Mouse (Mus musculus) adrenal gland, adult 18-20 months (tissue): ENCODE measurements around the gene Nckap5. TPM values are rescaled to one million over a fixed set of nuclear protein-coding genes. Genes with fewer than 3 reads are reported as not detected.

ENCODE experiments used
- DNase-seq, 2 experiments: peaks; one replicate each; pipeline ENCODE4 v3.0.0; 2021 to 2022; ENCODE audit warnings: low spot score in 2 of 2
- total RNA-seq, 2 experiments: library from RNA; stranded (reverse); gene quantifications; 1 replicate in 1 of 2; 2 replicates in 1 of 2; pipeline ENCODE4 v1.2.3; 2021

The Nckap5 gene
- total RNA-seq, 2 experiments from 2014 or later: 25.8 to 55.1 TPM

DNA sequence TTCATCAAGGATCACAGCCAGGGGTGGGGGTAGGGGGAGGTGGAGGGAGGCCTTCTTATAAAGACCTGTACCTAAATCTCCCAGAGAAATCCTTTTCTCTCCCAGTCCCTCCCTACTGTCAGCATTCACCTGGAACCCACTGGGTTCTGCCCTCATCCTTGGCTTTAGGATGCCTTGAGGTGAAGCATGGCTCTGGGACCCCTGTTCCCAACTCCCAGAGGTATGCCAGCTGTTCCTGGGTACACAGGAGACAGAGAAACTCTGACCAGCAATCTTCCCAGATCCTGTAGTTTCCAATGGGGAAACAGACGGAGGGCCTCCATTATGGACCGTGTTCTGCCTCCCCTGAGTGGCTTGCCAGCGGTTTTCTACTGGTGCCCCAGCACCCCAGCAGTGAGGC lies 909.9 kb downstream of the Nckap5 start:
- no peak for DNase-seq

DNA sequence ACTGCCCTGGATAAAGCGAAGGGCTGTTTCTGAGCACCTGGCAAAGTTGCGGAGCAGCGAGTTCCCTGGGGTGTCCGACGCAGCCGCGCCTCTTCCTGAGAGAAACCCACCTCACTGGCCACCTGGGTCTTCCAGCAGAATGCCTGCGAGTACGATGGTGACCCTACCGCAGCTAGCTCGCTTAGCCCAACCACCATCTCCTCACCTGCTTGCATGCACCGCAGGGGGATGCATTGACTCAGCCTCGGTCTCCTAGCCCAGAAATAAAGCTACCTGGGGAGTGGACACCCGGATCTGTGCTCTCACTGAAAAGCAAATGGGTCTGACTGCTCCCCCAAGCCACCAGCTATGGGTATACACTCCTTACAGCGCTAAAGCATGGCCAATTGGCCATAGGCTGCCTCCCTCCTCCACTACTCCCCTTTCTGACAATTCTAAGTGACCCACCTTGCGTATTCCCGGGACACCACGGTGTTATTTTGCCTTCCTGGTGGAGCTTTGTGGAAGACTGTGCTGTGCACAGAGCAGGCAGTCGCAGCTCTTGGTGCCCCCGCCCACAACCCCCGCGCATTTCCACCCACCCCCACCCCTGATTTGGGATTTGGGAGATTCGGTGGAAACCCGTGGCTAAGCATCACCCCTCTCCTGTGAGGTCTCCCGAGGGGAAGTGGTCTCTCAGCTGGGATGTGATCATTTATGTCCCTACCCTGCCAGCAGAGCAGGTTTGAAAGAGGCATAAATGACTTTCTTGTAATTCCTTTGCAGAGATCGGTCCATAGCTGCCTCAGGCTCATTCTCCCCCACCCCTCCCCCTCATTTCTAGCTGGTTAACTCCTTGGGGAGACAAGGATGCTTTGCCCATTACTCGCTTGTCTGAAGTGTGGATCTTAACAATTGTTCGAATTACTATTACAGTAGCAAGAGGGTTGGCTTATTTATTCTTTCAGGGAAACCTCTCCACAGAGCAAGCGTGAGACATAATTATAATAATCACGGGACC lies 917.7 kb downstream of the Nckap5 start, which contains the start of gene Lypd1:
Gene Lypd1 (minus strand): TSS at position 501 of the 1,000 bp plus-strand sequence.
- DNase-seq: no peak

DNA sequence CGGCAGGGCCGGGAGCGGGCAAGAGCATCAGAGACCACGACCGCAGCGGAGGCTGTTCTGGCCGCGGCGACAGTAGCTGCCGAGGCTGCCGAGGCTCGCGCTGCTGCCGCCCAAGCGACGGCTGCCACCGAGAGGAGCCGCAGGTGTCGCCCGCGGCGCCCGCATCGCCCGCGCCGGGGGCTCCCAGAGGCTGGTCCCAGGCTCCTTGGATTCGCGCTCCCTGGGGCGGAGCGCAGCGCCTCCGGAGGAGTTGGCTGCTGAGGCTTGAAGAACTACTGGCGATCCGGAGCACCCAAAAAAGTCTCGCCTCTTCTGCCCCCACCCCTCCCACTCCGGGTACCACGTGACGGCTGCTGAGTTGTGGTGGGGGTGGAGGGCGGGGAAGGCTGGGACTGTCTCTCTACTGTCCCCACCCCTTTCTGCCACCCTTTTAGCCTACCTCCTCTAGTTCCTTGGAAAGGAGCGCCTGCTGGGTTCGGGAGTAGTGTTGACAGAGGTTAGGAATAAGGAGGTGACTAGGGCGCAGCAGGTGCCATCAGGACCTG lies 918.6 kb downstream of the Nckap5 start:
- DNase-seq: peak; percentile 17 to 29

DNA sequence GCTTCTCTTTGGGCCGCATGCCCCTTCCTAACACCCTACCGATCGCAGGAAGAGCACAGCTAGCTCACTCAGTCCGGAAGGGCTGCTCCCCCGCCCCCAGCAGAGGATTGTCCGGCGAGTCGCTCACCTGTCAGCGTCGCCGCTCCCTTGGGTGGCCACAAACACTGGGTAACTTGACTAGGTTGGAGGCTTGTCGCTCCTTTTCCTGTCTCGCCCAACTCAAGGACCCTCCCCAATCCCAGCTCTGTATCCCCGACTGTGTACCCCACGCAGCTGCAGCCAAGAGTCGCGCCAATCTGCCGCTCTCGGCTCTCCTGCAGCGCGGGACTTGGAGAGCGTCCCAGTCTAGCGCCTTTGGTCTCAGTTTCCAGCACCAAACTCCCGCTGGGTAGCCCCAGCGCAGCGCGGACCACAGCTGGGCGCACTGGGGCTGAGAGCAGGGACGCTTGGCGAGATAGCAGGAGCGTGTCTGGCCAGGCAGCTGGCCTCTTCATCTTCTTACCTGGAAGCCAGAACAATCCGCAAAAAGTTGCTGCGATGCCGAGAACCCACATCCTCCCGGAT lies 919.2 kb downstream of the Nckap5 start:
- DNase-seq: peak in 1 of 2 experiments; percentile 6

GRCm38 (mm10) chr1:125910871-125911265 lies 919.7 kb downstream of the Nckap5 start:
- no peak for DNase-seq

GRCm38 (mm10) chr1:125910211-125910870 lies 920.3 kb downstream of the Nckap5 start:
- DNase-seq: no peak

DNA sequence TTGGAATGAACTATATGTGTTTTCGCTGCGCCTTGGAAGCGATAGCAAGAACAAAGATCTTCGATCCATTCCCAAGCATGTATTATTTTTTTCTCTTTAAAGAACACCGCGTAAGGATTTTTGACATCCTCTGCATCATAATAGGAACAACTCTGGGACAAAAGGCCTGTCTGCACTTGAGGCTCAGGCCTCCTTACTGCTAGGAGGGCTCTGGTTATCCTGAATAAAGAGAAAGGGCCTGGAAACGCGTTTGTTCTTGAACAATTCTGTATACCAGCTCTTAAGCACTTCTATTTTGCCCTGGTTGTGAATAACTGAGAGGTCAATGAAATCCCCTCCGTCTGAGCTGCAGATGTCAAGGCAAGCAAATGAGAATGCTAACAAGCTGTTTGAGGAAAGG lies 937.4 kb downstream of the Nckap5 start:
- no peak for DNase-seq

DNA sequence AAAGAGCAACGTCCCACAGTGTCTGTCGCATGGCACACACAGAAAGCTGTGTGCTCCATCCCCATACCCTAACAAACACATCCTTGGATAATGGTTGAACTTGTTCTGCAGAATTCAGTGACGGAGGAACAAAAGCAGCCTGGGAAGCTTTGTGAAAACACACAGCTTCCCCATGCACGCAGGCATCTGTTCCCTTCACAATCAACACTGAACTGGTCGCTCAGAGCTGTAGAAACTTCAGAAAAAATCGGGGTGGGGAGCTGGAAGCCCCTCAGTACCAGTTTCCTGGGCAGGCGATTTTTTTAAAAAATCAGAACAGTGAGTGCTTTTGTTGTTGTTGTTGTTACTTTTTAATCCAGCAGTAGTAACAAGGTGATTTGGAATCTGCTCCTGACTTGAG lies 960.5 kb downstream of the Nckap5 start:
- DNase-seq: no peak
